Mouse (Mus musculus): ENCODE results near the gene Olfr1097. TPM values are rescaled to one million over a fixed set of nuclear protein-coding genes. Genes with fewer than 3 reads are reported as not detected.

The Olfr1097 gene
- not detected for total RNA-seq (2021)

DNA sequence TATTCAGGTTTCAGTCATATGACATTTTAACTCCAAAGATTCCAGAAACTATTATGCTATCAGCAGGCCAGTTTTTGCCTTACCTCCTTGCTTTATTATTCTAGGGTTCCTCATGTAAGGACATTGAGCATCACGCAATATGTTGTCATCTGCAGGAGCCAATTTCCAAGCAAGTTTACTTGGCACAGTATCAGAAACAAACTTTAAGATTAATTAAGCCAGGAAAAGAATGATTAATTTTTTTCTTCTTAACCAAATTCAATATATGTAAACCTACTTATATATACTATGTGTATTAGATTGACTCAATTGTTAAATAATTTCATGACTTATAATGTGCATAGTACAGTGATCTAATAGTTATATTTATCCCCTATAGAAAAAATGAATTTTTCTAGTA lies at the start of gene Olfr1097:
TSS of gene Olfr1097 (minus strand) at position 101 of the 400 bp plus-strand sequence.
- intact Hi-C loops (cut with DNase I) = no loop called here
- no peak for DNase-seq

DNA sequence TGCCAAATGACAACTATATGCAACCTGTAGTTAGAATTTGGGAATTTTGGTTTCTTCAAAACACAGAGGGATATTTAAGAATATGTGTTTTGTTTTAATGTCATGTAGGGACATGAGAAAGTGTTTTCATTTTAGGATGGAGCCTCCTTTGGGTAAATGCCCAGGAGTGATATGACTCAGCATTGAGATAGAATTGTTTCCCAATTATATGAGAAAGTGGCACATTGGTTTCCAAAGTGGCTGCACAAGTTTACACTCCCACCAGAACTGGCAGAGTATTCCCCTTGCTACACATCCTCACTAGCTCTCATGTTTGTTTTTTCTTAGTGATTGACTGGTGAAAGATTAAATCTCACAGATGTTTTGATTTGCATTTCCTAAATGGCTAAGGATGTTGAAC lies 34.5 kb upstream of the Olfr1097 start:
- DNase-seq = no peak

GRCm38 (mm10) chr2:86924445-86924844 lies 32.4 kb upstream of the Olfr1097 start, which contains the start of gene Olfr1098:
Gene Olfr1098 (minus strand): TSS chr2:86924545.
- DNase-seq = no peak
- intact Hi-C loops (cut with DNase I) = no loop called here

More for the DNA sequence above, 34.5 kb upstream of the Olfr1097 start:
- intact Hi-C loops (cut with DNase I) = no loop called here

GRCm38 (mm10) chr2:86905647-86906046 lies 13.6 kb upstream of the Olfr1097 start:
- intact Hi-C loops (cut with DNase I) = no loop called here

GRCm38 (mm10) chr2:86874702-86875101 lies 17.3 kb downstream of the Olfr1097 start, which contains the start of gene Gm13723:
Gene Gm13723 (minus strand): TSS chr2:86874802.
- intact Hi-C loops (cut with DNase I) = loop anchor here (2.0 kb wide), 1 partner anchor 46 kb away; no protein-coding TSS in a partner anchor
- DNase-seq = no peak

More at GRCm38 (mm10) chr2:86905647-86906046, 13.6 kb upstream of the Olfr1097 start:
- DNase-seq = no peak

DNA sequence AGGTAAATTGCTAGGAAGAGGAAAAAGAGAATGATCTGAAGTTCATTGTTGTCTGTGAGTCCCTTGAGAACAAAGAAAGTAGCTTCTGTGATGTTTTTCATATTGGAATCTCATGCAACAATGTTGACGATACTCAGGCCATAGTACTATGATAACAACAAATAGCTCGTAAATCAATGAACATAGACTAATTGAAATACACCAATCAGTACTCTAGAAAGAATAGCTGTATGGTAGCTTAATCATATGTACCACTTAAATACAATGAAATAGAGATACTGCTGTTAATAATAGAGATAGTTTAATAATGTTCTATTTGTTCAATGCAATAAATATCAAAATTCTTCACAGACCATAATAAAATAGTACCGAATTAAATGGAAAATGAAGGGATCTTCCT lies 40.4 kb downstream of the Olfr1097 start, which contains the start of gene Olfr1095:
TSS of gene Olfr1095 (minus strand) at position 101 of the 400 bp plus-strand sequence.
- no peak for DNase-seq
- intact Hi-C loops (cut with DNase I) = no loop called here

Other genes with a start within 250 kb of the Olfr1097 start
- gene Olfr1085, start 230.2 kb downstream of the Olfr1097 start, total RNA-seq (2021) = not detected
- not detected for gene Olfr1086, start 212.1 kb downstream of the Olfr1097 start, total RNA-seq (2021)
- not detected for gene Olfr1087, start 193.8 kb downstream of the Olfr1097 start, total RNA-seq (2021)
- gene Olfr1089, start 158.5 kb downstream of the Olfr1097 start, total RNA-seq (2021) = not detected
- not detected for gene Olfr1090, start 133.2 kb downstream of the Olfr1097 start, total RNA-seq (2021)
- not detected for gene Olfr1093, start 109.7 kb downstream of the Olfr1097 start, total RNA-seq (2021)
- not detected for gene Olfr141, start 82.2 kb downstream of the Olfr1097 start, total RNA-seq (2021)
- gene Olfr1094, start 67.6 kb downstream of the Olfr1097 start, total RNA-seq (2021) = not detected
- gene Olfr1095, start 40.5 kb downstream of the Olfr1097 start, total RNA-seq (2021) = not detected
- gene Gm13723, start 17.4 kb downstream of the Olfr1097 start, total RNA-seq (2021) = not detected
- not detected for gene Olfr1098, start 32.3 kb upstream of the Olfr1097 start, total RNA-seq (2021)
- not detected for gene Olfr1099, start 68.5 kb upstream of the Olfr1097 start, total RNA-seq (2021)
- gene Olfr1100, start 87.7 kb upstream of the Olfr1097 start, total RNA-seq (2021) = not detected
- gene Olfr1101, start 99.0 kb upstream of the Olfr1097 start, total RNA-seq (2021) = not detected
- not detected for gene Olfr1102, start 106.2 kb upstream of the Olfr1097 start, total RNA-seq (2021)
- gene Olfr1104, start 134.9 kb upstream of the Olfr1097 start, total RNA-seq (2021) = not detected
- not detected for gene Olfr1105, start 144.3 kb upstream of the Olfr1097 start, total RNA-seq (2021)
- not detected for gene Olfr1106, start 160.1 kb upstream of the Olfr1097 start, total RNA-seq (2021)
- not detected for gene Olfr1107, start 183.6 kb upstream of the Olfr1097 start, total RNA-seq (2021)
- gene Olfr1109, start 203.8 kb upstream of the Olfr1097 start, total RNA-seq (2021) = not detected
- not detected for gene Olfr259, start 222.4 kb upstream of the Olfr1097 start, total RNA-seq (2021)
- gene Olfr1110, start 248.1 kb upstream of the Olfr1097 start, total RNA-seq (2021) = not detected